Comparison of ENCODE assay signal across 9 mouse cellular contexts in the genomic region with DNA sequence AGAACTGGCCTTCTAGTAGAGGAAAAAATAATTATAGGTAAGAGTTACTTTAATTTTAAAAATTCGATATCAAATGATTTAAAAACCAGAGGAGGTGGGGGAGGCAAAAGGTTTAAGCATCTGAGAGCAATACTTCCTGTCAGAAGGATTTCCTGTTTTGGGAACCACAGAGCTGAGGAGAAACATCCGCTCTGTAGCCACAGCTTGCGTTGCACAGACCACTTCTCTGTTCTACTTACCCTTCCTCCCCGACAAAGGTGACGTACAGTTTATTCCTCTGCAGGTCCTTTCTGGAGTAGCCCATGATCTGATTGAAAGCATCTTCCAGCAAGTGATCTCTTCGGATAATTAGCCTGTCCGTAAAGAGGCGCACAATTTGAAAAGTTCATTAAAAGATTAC.
DNase-seq lines count a peak whose midpoint lies in the region; ATAC-seq and TF ChIP-seq lines count a peak whose summit lies in the region.
"Had no signal": no experiment of that assay in that cellular context is flagged by ENCODE, and none has a peak within 500 bp of the region (broad histone marks: within the 10 kb centered on the region; RNA-seq: fewer than 3 reads in every experiment).

No protein-coding gene starts in this region.

- no peak for TF ChIP-seq CTCF in liver, embryonic 14.5 days (IDR thresholded peaks at IDR 0.05; ENCODE audit: low read depth)

- no peak for ATAC-seq in liver, embryonic 14.5 days (ENCODE audit: insufficient read depth)
- ATAC-seq in forebrain, embryonic 13.5 days, result no peak

- H3K4me2 ChIP-seq in liver, embryonic 14.5 days (ENCODE audit: low read depth), result no peak overlapping the region
- H3K4me2 ChIP-seq in forebrain, embryonic 13.5 days, result no peak overlapping the region
- H3K4me2 ChIP-seq: embryonic facial prominence, embryonic 12.5 days had no signal

- no peaks in the 10 kb centered on the region for H3K36me3 ChIP-seq in liver, embryonic 14.5 days (replicated peaks; ENCODE audit: control insufficient read depth, insufficient read depth, low read depth)
- no peaks in the 10 kb centered on the region for H3K36me3 ChIP-seq in forebrain, embryonic 13.5 days (ENCODE audit: poor library complexity, severe bottlenecking)
- H3K36me3 ChIP-seq: embryonic facial prominence, embryonic 12.5 days had no signal

- TF ChIP-seq EP300 in liver, embryonic 14.5 days (IDR thresholded peaks at IDR 0.05; ENCODE audit: low read depth), result no peak

- no peaks in the 10 kb centered on the region for H3K9me3 ChIP-seq in liver, embryonic 14.5 days (ENCODE audit: control insufficient read depth, low read length)
- no peaks in the 10 kb centered on the region for H3K9me3 ChIP-seq in forebrain, embryonic 13.5 days (replicated peaks)
- H3K9me3 ChIP-seq: embryonic facial prominence, embryonic 12.5 days had no signal

- no peaks in the 10 kb centered on the region for H3K27me3 ChIP-seq in liver, embryonic 14.5 days (ENCODE audit: control insufficient read depth, insufficient read depth, low read length)
- H3K27me3 ChIP-seq in forebrain, embryonic 13.5 days, result no peaks in the 10 kb centered on the region
- H3K27me3 ChIP-seq: embryonic facial prominence, embryonic 12.5 days had no signal

- no peak overlapping the region for H3K4me3 ChIP-seq in liver, embryonic 14.5 days (ENCODE audit: insufficient read depth in 1 of 2, low read depth in 2 of 2, low read length in 2 of 2)
- no peak overlapping the region for H3K4me3 ChIP-seq in forebrain, embryonic 13.5 days
- H3K4me3 ChIP-seq: embryonic facial prominence, embryonic 12.5 days had no signal

- no peak overlapping the region for H3K27ac ChIP-seq in liver, embryonic 14.5 days
- no peak overlapping the region for H3K27ac ChIP-seq in forebrain, embryonic 13.5 days
- H3K27ac ChIP-seq: embryonic facial prominence, embryonic 12.5 days had no signal

- peaks cover 0 to 9% of the 10 kb centered on the region in 2 experiments; a peak in 2 of 4 replicates for H3K4me1 ChIP-seq in liver, embryonic 14.5 days (replicated peaks; ENCODE audit: control insufficient read depth in 2 of 2, insufficient read depth in 2 of 2, low read length in 1 of 2)
- no peaks in the 10 kb centered on the region for H3K4me1 ChIP-seq in forebrain, embryonic 13.5 days
- H3K4me1 ChIP-seq: embryonic facial prominence, embryonic 12.5 days had no signal

- 15% methylated on average over 8 of the region's 8 CpGs for WGBS in liver, embryonic 14.5 days (ENCODE audit: insufficient replicate concordance)
- WGBS in forebrain, embryonic 13.5 days, result 83% methylated on average over 8 of the region's 8 CpGs

- no peak overlapping the region for H3K9ac ChIP-seq in liver, embryonic 14.5 days (replicated peaks)
- H3K9ac ChIP-seq in forebrain, embryonic 13.5 days, result no peak overlapping the region
- H3K9ac ChIP-seq: embryonic facial prominence, embryonic 12.5 days had no signal

- DNase-seq in gastrocnemius, adult 18-20 months (ENCODE audit: low spot score), result peak; percentile 27
- DNase-seq in gastrocnemius, adult 8-10 months (ENCODE audit: low spot score in 2 of 2), result no peak
- DNase-seq in MEL-GATA-1-ER (ENCODE audit: extremely low read depth, low read depth), result peak; percentile 35
- peak; percentile 10 to 35 (median 11) for DNase-seq in liver, embryonic 14.5 days (ENCODE audit: low read depth in 3 of 3, low spot score in 3 of 3)
- DNase-seq in spleen, adult 12 weeks (ENCODE audit: low spot score), result peak; percentile 60
- DNase-seq in frontal cortex, postnatal 14 days (ENCODE audit: low spot score in 2 of 2), result no peak
- no peak for DNase-seq in cerebellum, adult 8-10 months

Comparison
In these comparisons a context has a peak if more than half of its experiments do, and no peak if none do; other contexts are left out.
1. DNase-seq: peak in gastrocnemius, adult 18-20 months (single experiment), MEL-GATA-1-ER (single experiment), liver, embryonic 14.5 days (3 of 3) and spleen, adult 12 weeks (single experiment); none in gastrocnemius, adult 8-10 months (0 of 2), frontal cortex, postnatal 14 days (0 of 2) and cerebellum, adult 8-10 months (single experiment).